Mouse (Mus musculus): Measurements from ENCODE around the gene Rhbg. TPM values are rescaled to one million over a fixed set of nuclear protein-coding genes. Genes with fewer than 3 reads are reported as not detected.

Gene Rhbg
- total RNA-seq, 4 experiments from 2014 or later = not detected

DNA sequence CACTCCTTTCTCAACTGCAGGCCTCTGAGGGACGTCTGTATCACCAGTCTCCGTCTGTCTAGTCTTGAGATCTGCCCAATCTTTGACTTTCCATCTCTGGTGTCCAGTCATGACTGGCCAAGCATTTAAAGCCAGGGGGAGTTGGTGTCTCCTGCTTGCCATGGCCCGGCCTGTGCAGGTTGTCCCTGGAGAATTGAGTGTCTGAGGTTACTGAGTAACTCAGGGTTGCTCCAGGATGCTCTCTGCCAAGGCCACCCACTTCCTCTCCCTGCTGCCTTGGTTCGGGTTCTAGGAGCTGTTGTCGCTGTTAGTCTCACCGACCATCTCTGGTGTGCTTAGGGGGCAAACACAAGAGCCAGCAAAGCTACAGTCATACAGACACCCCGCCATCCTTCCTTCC, 1.9 kb upstream of the Rhbg start:
- no peak for DNase-seq (ENCODE audit: low spot score)

DNA sequence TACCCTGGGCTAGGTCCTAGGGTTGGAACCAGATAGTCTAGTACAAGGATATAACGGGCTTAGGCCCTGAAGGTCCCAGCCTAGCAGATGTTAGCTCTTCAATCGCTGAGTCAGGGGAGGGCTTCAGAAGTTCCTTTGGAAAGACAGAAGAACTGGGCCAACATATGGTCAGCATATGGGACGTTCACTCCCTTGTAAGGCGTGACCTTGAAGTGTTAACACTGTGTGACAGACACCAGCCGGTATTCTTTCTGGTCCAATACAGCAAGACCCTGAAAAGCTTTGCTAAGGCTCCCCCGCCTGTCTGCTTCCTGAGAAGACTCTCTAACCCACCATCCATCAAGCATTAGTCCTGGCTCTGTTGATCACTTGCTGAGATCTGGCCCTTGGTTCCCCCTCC, 1.4 kb upstream of the Rhbg start:
- DNase-seq (ENCODE audit: low spot score) = no peak

DNA sequence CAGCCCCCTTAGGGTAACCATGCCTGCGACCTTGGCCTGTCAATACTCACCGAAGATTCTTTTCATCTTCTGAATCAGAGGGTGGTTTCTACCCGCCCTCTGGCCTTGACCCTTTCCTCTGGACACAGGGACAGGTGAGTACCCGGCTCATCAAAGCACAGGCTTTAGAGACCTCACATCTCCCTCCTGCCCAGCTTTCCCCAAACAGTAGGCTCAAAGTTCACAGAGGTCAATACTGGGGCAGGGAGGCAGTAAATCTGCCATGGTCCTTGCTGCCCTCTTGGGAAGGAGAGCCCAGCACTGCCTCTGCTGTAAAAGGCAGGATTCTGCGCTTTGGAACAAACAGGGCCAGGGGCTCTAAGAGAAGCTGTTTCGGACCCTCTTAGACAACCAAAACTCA, 1.8 kb downstream of the Rhbg start:
- no peak for DNase-seq (ENCODE audit: low spot score)

DNA sequence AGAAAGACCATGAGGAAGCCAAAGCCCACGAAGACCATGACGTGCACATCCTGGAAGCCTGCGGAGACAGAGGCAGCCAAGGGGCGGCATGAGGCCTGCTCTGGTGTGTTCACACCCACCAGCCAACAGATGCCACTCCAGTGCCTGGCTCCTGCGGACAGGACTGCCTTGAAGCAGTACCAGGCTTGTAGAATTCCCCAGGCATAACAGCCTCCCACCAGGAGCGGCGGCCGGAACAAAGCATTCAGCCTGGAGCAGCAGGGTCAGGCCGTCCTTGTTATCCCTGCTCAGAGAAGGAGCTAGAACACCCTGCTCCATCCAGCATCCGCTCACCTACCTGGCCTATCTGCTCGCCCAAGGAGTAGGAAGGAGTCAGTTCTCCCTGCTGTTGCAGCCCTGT, 6.1 kb downstream of the Rhbg start:
- no peak for DNase-seq (ENCODE audit: low spot score)

GRCm38 (mm10) chr3:88247666-88248065, 6.8 kb downstream of the Rhbg start:
- DNase-seq (ENCODE audit: low spot score) = no peak

DNA sequence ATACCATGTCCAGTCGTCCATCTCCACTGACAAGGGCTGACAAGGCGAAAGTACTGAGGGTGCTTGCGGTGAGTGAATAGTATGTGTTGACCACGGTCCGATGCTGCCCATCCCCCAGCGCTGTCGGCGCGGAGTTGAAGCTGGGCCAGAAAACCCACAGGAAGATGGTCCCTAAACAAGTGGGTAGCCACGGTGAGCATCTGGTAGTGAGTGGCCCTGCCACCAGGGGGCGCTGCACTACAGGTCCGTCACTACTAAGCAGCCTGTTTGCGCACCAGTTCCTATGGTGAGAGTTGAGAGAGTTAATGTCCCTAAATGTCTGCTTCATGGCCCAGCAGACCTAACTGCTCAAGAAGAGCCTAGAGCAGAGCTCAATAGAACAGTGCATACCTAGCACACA, 8.7 kb downstream of the Rhbg start:
- peak; percentile 45 for DNase-seq (ENCODE audit: low spot score)

DNA sequence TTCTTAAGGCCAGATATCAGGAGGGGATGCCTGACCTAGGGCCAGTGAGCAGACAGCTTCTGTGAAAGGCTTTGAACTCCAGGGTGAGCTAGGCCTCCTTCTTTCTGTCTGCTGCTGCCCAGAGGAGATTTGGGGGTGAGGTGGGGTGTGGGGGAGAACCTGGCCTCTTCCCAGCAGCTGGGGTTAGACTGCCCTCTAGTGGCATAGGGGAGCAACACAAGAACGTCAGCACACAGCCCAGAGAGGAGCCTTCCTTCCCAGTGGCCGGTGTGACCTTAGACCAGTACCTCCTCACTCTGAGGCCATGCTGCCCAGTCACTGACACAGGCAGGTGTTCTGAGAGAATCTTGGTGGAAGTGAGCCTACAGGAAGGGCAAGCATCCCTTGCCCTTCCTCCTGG, 10.4 kb downstream of the Rhbg start:
- no peak for DNase-seq (ENCODE audit: low spot score)

DNA sequence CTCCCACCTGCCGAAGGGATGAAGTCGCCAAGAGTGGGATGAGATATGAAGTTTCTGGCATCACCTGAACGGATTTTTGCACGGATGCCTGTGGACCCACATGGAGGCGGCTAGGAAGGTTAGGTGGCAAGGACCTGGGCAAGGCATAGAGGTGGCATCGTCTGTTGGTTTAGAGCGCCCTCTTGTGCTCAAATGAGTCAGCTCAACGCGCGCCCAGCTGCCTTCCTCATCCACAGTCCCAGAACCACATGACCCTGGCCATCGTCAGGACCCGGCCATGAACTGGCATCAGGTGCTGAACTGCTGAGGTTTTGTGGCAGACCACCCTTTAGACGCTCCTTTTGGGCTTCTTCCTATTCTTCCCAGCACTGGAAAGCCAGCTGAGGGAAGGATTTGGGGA, 12.0 kb downstream of the Rhbg start:
- peak; percentile 69 for DNase-seq (ENCODE audit: low spot score)

GRCm38 (mm10) chr3:88241045-88241786, 13.3 kb downstream of the Rhbg start:
- no peak for DNase-seq (ENCODE audit: low spot score)

DNA sequence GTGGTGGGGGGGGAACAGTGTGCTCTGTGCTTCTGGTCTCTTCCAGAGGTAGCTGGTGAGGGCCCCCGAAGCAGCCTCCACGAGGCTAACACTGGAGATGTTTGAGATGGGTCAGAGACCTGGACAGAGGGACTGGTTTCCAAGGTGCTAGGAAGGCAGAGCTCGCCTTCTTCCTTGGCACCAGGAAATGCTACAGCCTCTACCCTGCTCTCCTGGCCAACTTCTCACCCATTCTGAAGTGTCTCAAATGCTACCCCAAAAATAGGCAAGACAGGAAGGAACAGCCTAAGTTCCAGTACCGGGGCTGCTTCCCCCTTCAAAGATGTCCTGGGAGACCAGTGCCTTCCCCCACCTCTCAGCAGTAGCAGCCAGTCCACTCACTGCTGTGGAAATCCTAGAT, 15.1 kb downstream of the Rhbg start:
- no peak for DNase-seq (ENCODE audit: low spot score)

DNA sequence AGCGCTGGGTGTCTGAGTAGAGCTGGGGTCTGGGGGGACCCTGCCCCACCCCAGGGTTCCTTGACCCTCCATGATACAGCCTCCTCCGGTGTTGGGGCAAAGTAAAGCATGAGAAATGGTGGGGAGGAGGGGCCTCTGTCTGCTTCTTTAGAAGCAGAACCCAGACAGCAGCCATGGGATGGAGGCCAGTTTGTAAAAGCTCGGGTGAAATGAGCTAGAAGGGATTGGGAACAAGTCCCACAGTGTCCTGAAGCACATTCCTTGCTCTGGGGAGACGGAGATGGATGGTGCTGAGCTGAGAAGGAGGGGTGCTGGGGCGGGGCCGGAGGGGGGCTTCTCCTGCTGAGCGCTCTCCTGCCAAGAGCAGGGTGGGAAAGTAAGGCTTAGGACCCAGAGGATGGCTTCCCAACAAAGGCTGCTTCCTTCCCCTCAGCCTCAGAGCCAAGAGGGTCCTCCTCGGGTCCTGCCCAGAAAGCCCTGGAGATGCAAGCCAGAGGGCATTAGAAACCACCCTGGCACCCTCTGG, 15.6 kb downstream of the Rhbg start:
- DNase-seq (ENCODE audit: low spot score) = no peak

- DNase-seq (ENCODE audit: low spot score) = no peak
These were observed 16.8 kb downstream of the Rhbg start for GRCm38 (mm10) chr3:88237556-88238194.

- DNase-seq (ENCODE audit: low spot score) = no peak
These were observed 17.4 kb downstream of the Rhbg start for GRCm38 (mm10) chr3:88237161-88237555.

DNA sequence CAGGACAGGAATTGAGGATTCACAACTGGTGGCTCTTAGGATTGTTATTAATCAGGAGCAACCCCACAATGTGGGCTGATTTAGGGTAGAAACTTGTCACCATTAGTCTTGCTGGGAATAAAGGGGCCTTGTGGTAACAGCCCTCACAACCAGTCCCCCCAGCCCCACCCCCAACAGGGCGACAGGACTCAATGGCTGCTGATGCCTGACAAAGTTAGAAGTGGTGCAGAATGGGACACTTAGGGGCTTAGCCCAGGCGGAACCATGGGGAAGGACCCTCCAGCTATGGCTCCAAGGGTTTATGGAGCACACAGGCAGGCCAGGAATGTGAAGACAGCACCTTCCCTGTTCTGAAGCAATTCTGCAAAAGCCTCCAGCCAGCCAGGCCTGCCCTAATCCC, 18.9 kb downstream of the Rhbg start:
- no peak for DNase-seq (ENCODE audit: low spot score)

- DNase-seq (ENCODE audit: low spot score) = no peak
These were observed 19.3 kb downstream of the Rhbg start for GRCm38 (mm10) chr3:88235216-88235615.

DNA sequence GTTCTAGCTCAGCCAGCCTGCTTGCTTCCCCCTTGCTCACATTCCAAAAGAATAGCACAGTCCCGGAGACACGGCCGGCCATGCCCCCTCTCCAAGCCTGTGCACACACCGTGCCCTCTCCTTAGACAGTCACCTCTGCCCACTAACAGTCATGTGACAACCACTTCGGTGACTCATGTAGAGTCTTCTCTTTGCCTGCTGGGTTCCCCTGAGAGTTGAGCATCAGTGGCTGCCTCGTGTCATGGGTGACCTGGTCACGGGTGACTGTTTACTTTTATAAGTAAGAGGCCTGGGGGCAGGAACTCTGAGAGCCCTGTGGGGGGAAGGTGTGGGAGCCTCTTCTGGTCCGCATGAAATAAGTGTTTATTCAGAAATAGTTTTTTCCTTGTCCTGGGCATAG, 20.5 kb downstream of the Rhbg start:
- DNase-seq (ENCODE audit: low spot score) = no peak

GRCm38 (mm10) chr3:88232851-88233649, 21.5 kb downstream of the Rhbg start:
- no peak for DNase-seq (ENCODE audit: low spot score)

DNA sequence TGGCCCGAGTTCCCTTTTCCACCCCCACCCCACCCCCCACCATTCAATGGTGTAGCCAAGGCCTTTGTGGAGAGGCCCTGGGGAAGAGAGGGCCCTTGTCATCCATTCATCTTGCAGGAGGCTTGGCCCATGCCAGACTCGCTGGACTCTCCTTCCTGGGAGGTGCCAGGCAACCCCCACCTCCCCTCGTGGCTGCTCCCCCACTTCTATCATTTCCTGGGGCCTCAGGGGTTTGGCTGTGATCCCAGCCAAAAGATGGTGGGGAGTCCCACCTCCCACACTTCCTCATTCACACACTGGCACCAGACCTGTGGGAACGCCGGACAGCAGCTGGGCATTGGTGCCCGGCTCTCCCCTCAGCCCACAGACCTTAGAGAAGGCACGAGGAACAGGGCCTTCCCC, 22.2 kb downstream of the Rhbg start:
- DNase-seq (ENCODE audit: low spot score) = no peak

DNA sequence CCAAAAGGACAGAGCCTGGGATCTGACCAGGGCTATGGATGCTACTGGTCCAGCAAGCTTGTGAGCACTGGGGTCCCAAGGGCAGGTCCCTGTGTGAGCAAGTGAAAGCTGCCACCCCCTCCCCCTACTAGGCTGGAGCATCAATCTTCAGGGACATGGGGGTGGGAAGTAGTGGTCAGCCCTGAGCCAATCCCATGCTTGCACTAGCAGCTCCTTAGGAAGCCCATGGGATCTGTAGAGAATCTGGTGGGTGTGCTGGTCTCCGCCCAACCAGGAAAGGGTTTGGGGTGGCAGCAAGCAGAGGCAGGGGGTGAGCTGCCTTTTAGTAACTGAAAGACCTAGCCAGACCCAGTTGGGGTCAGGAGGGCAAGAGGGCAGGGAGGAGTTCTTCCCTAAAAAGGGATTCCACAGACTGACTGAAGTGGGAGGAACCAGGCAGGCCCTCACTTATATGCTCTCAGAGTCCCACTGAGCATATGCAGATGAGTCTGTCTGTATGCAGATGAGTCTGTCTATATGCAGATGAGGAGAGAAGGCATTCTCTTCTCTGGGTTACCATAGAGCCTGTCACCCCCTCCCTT, 23.4 kb downstream of the Rhbg start:
- no peak for DNase-seq (ENCODE audit: low spot score)

- no peak for DNase-seq (ENCODE audit: low spot score)
These were observed 24.1 kb downstream of the Rhbg start for GRCm38 (mm10) chr3:88230262-88231047.

DNA sequence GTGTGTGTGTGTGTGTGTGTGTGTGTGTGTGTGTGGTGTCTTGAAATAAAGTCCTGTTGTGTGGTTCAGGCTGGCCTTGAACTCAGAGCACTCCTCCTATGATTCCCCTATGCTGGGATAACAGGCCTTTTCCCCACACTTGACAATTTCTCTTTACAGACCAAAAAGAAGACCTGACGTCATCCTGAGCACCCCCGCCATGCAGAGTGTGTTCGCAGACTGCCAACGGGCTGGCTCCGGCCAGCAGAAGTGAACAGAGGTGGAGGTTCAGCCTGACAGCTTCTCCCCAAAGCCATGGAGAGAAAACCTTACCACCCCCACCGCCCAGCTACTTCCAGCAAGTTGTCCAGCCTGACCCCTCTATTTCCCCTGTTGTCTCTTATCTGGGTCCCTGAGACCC, 25.0 kb downstream of the Rhbg start:
- DNase-seq (ENCODE audit: low spot score) = no peak

All from heart, adult 8-10 months (tissue).